In the genomic region with DNA sequence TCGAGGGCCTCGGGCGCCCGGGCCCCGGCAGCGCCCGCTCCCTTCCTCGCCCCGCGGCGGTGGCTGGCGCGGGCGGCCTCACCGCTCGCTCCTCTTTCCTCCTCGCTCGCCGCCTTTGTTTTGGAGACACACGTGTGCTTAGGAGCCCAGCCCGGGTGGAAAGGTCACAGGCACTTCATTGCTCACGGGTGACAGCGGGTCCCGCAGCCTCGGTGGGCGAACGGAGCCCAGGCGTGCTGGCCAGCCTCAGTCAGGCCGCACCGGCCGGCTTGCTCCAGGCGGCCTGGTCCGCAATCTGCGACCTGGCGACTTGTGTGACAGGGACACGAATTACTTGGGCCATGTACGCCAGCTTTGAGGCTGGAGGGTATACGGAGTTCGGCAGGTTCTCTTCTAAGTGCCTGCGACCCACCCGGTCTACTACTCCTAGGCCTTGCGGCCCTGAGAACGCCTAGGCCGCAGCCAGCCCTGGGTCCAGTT, we compare ENCODE assay signal across 8 mouse cellular contexts. TPM values are rescaled to one million over a fixed set of nuclear protein-coding genes. Genes with fewer than 3 reads are reported as not detected.
DNase-seq lines count a peak whose midpoint lies in the region; ATAC-seq and TF ChIP-seq lines count a peak whose summit lies in the region.
"Had no signal": no experiment of that assay in that cellular context is flagged by ENCODE, and none has a peak within 500 bp of the region (broad histone marks: within the 10 kb centered on the region; RNA-seq: fewer than 3 reads in every experiment).

No protein-coding gene starts in this region.

- H3K9ac ChIP-seq in forebrain, embryonic 16.5 days (replicated peaks; ENCODE audit: low read depth, low read length) = no peak overlapping the region; the same call in 1 of the 2 replicates
- H3K9ac ChIP-seq in liver, embryonic 14.5 days (replicated peaks) = no peak overlapping the region

- peak overlapping the region; percentile 61 for H3K4me3 ChIP-seq in E14TG2a.4 (replicated peaks; ENCODE audit: low read length)
- H3K4me3 ChIP-seq in forebrain, embryonic 16.5 days (replicated peaks; ENCODE audit: low read length) = peak overlapping the region; percentile 30
- H3K4me3 ChIP-seq in liver, embryonic 14.5 days (ENCODE audit: insufficient read depth in 1 of 2, low read depth in 2 of 2, low read length in 2 of 2) = peak overlapping the region in 1 of 2 experiments; percentile 25; a peak in 1 of 4 replicates

- TF ChIP-seq CTCF in E14TG2a.4 (conservative IDR thresholded peaks at IDR 0.05; ENCODE audit: low read length) = no peak
- no peak for TF ChIP-seq CTCF in liver, embryonic 14.5 days (IDR thresholded peaks at IDR 0.05; ENCODE audit: low read depth)

- no peaks in the 10 kb centered on the region for H3K36me3 ChIP-seq in E14TG2a.4 (ENCODE audit: insufficient read depth, low read length)
- H3K36me3 ChIP-seq in forebrain, embryonic 16.5 days (ENCODE audit: control insufficient read depth, insufficient read depth) = no peaks in the 10 kb centered on the region
- no peaks in the 10 kb centered on the region for H3K36me3 ChIP-seq in liver, embryonic 14.5 days (replicated peaks; ENCODE audit: control insufficient read depth, insufficient read depth, low read depth)

- peaks cover 14% of the 10 kb centered on the region; the same call in 1 of the 2 replicates for H3K4me1 ChIP-seq in E14TG2a.4 (replicated peaks; ENCODE audit: low read depth, low read length)
- H3K4me1 ChIP-seq in forebrain, embryonic 16.5 days (replicated peaks; ENCODE audit: control insufficient read depth, insufficient read depth, low read length) = peaks cover 24% of the 10 kb centered on the region
- H3K4me1 ChIP-seq in liver, embryonic 14.5 days (replicated peaks; ENCODE audit: control insufficient read depth in 2 of 2, insufficient read depth in 2 of 2, low read length in 1 of 2) = no peaks in the 10 kb centered on the region

- peaks cover 9% of the 10 kb centered on the region for H3K9me3 ChIP-seq in E14TG2a.4 (ENCODE audit: low read length)
- H3K9me3 ChIP-seq in forebrain, embryonic 16.5 days (ENCODE audit: control insufficient read depth, low read length) = no peaks in the 10 kb centered on the region
- H3K9me3 ChIP-seq in liver, embryonic 14.5 days (ENCODE audit: control insufficient read depth, low read length) = no peaks in the 10 kb centered on the region

- no peak overlapping the region for H3K27ac ChIP-seq in forebrain, embryonic 16.5 days (ENCODE audit: low read length)
- no peak overlapping the region for H3K27ac ChIP-seq in liver, embryonic 14.5 days

- ATAC-seq in forebrain, embryonic 16.5 days = no peak
- no peak for ATAC-seq in liver, embryonic 14.5 days (ENCODE audit: insufficient read depth)

- 10% methylated on average over 35 of the region's 44 CpGs for WGBS in forebrain, embryonic 16.5 days
- 17% methylated on average over 40 of the region's 44 CpGs for WGBS in liver, embryonic 14.5 days (ENCODE audit: insufficient replicate concordance)

- peaks cover 90% of the 10 kb centered on the region for H3K27me3 ChIP-seq in E14TG2a.4 (ENCODE audit: insufficient read depth, low read length)
- peaks cover 54% of the 10 kb centered on the region for H3K27me3 ChIP-seq in forebrain, embryonic 16.5 days (replicated peaks; ENCODE audit: control insufficient read depth, insufficient read depth, low read length)
- peaks cover 83% of the 10 kb centered on the region for H3K27me3 ChIP-seq in liver, embryonic 14.5 days (ENCODE audit: control insufficient read depth, insufficient read depth, low read length)

- peak; percentile 80 for DNase-seq in 3134 (ENCODE audit: extremely low read depth, insufficient read length, low spot score)
- DNase-seq in liver, embryonic 14.5 days (ENCODE audit: low read depth in 3 of 3, low spot score in 3 of 3) = no peak
- no peak for DNase-seq in MN1 (ENCODE audit: low spot score)
- no peak for DNase-seq in layer of hippocampus, postnatal 14 days (ENCODE audit: low spot score in 2 of 2)
- no peak for DNase-seq in spleen, adult 18-20 months
- DNase-seq: lung, postnatal 14 days had no signal

- peak overlapping the region; percentile 44 for H3K4me2 ChIP-seq in forebrain, embryonic 16.5 days (ENCODE audit: low read length)
- peak overlapping the region; percentile 34 for H3K4me2 ChIP-seq in liver, embryonic 14.5 days (ENCODE audit: low read depth)

- no peak for TF ChIP-seq EP300 in liver, embryonic 14.5 days (IDR thresholded peaks at IDR 0.05; ENCODE audit: low read depth)

RNA-seq across cellular contexts. Expression of a gene that starts 5.1 kb away (rescaled TPM):
- 0.57 and 1.1 TPM in 2 replicates for polyA plus RNA-seq in forebrain, embryonic 16.5 days (2015; fragmentation: Nextera tagmentation; extraction: Ambion mirVana)
- polyA plus RNA-seq in liver, embryonic 14.5 days (2012; rRNA removed) = 0.01 and 0.02 TPM in 2 replicates
- polyA plus RNA-seq in liver, embryonic 14.5 days (2014; fragmentation: Nextera tagmentation; extraction: Ambion mirVana) = 0.01 TPM in 1 of 2 replicates, not detected in the other
- 1 to 10 TPM; 5.4 to 6.1 TPM for total RNA-seq in layer of hippocampus, postnatal 14 days (2021)
